Mouse (Mus musculus) left cerebral cortex, postnatal 4 days (tissue): ENCODE data around the gene Atp6v0a1. TPM values are rescaled to one million over a fixed set of nuclear protein-coding genes. Genes with fewer than 3 reads are reported as not detected.
A peak's percentile ranks its signal among the peaks of the same experiment; 100 is the strongest.
"Not testable (repeated sequence)": the region's sequence is repeated elsewhere in the genome, so short reads cannot be mapped to it uniquely, and the experiment has no call there.

Experiments used
- DNase-seq: peaks from one replicate; pipeline ENCODE4 v3.0.0-alpha.2; 2022
- intact Hi-C: fragments of 180-260 bp; cut with DNase I; formaldehyde crosslinking; loops from one replicate; pipeline ENCODE4 v1.15.1; 2025
- total RNA-seq, 2 experiments: library from RNA; stranded (reverse); gene quantifications; 2 replicates each; pipeline ENCODE4 v1.2.3; 2021

The Atp6v0a1 gene
- total RNA-seq, 2 experiments from 2014 or later: 257 to 302 TPM

GRCm38 (mm10) chr11:100980438-100980837 is 28.8 kb upstream of the Atp6v0a1 start:
- intact Hi-C loops: loop anchor here (5.0 kb wide), 1 partner anchor 87 kb away; no protein-coding TSS in a partner anchor

GRCm38 (mm10) chr11:100981236-100981635 is 28.0 kb upstream of the Atp6v0a1 start:
- DNase-seq: no peak
- intact Hi-C loops: loop anchor here (5.0 kb wide), 1 partner anchor 86 kb away; no protein-coding TSS in a partner anchor

More at GRCm38 (mm10) chr11:100980438-100980837, 28.8 kb upstream of the Atp6v0a1 start:
- DNase-seq: no peak

GRCm38 (mm10) chr11:100982087-100982486 is 27.2 kb upstream of the Atp6v0a1 start:
- intact Hi-C loops: loop anchor here (5.0 kb wide), 1 partner anchor 85 kb away; no protein-coding TSS in a partner anchor
- DNase-seq: no peak

- peak; percentile 88 for DNase-seq
- intact Hi-C loops: loop anchor here (5.0 kb wide), 1 partner anchor 84 kb away; no protein-coding TSS in a partner anchor
Measured at GRCm38 (mm10) chr11:100983125-100983777, 26.0 kb upstream of the Atp6v0a1 start.

- DNase-seq: no peak
- intact Hi-C loops: loop anchor here (5.0 kb wide), 1 partner anchor 84 kb away; no protein-coding TSS in a partner anchor
Measured at GRCm38 (mm10) chr11:100983778-100984131, 25.5 kb upstream of the Atp6v0a1 start.

- no peak for DNase-seq
- intact Hi-C loops: no loop called here
Measured at GRCm38 (mm10) chr11:100985607-100986006, 23.6 kb upstream of the Atp6v0a1 start.

GRCm38 (mm10) chr11:100988674-100989073 is 20.6 kb upstream of the Atp6v0a1 start:
- no peak for DNase-seq
- intact Hi-C loops: no loop called here

GRCm38 (mm10) chr11:100989666-100990065 is 19.6 kb upstream of the Atp6v0a1 start:
- intact Hi-C loops: no loop called here
- DNase-seq: no peak

- peak; percentile 70 for DNase-seq
- intact Hi-C loops: no loop called here
Measured at GRCm38 (mm10) chr11:100991027-100991534, 18.2 kb upstream of the Atp6v0a1 start.

- DNase-seq: no peak
- intact Hi-C loops: no loop called here
Measured at GRCm38 (mm10) chr11:100993437-100993836, 15.8 kb upstream of the Atp6v0a1 start.

- DNase-seq: no peak
- intact Hi-C loops: no loop called here
Measured at GRCm38 (mm10) chr11:100994233-100994632, 15.0 kb upstream of the Atp6v0a1 start.

GRCm38 (mm10) chr11:100994655-100995054 is 14.6 kb upstream of the Atp6v0a1 start:
- no peak for DNase-seq
- intact Hi-C loops: no loop called here

- no peak for DNase-seq
- intact Hi-C loops: no loop called here
Measured at GRCm38 (mm10) chr11:100996501-100996900, 12.8 kb upstream of the Atp6v0a1 start.

GRCm38 (mm10) chr11:100998836-100999235 is 10.4 kb upstream of the Atp6v0a1 start:
- intact Hi-C loops: no loop called here

GRCm38 (mm10) chr11:100999254-100999653 is 10.0 kb upstream of the Atp6v0a1 start:
- intact Hi-C loops: no loop called here
- DNase-seq: no peak

More at GRCm38 (mm10) chr11:100998836-100999235, 10.4 kb upstream of the Atp6v0a1 start:
- no peak for DNase-seq

- intact Hi-C loops: not testable (repeated sequence)
Measured at GRCm38 (mm10) chr11:101001875-101002552, 7.2 kb upstream of the Atp6v0a1 start.

GRCm38 (mm10) chr11:101003025-101003685 is 6.1 kb upstream of the Atp6v0a1 start:
- intact Hi-C loops: no loop called here
- DNase-seq: no peak

More at GRCm38 (mm10) chr11:101001875-101002552, 7.2 kb upstream of the Atp6v0a1 start:
- DNase-seq: not testable (repeated sequence)

- no peak for DNase-seq
- intact Hi-C loops: no loop called here
Measured at GRCm38 (mm10) chr11:101008206-101009045, 826 bp upstream of the Atp6v0a1 start.

GRCm38 (mm10) chr11:101009888-101010784 is 884 bp downstream of the Atp6v0a1 start:
- DNase-seq: no peak
- intact Hi-C loops: no loop called here
